Mouse (Mus musculus): Measurements from ENCODE around the gene Tmem127. TPM values are rescaled to one million over a fixed set of nuclear protein-coding genes. Genes with fewer than 3 reads are reported as not detected.

The Tmem127 gene
- total and polyA plus RNA-seq, 3 experiments: 11.5 to 15.8 (median 11.9) TPM

- DNase-seq (ENCODE audit: extremely low read depth): peak; percentile 77
These were observed 22.8 kb downstream of the Tmem127 start for GRCm38 (mm10) chr2:127270300-127271041.

GRCm38 (mm10) chr2:127271042-127271515 is 23.4 kb downstream of the Tmem127 start:
- dilution Hi-C loops (cut with MboI; ENCODE audit: extremely low pct_ligation_motif_present, extremely low pct_unique_long_range_greater_than_20kb, low sequenced_read_pairs) (no loop called here), in situ Hi-C loops (cut with MboI; ENCODE audit: low pct_ligation_motif_present, low pct_unique_long_range_greater_than_20kb, low sequenced_read_pairs) (no loop called here)
- H3K4me3 ChIP-seq (replicated peaks in 1 of 3; ENCODE audit: low read depth in 2 of 3, low read length in 2 of 3, poor library complexity in 1 of 3): peak overlapping the region; percentile 64 to 95 (median 94)
- H3K36me3 ChIP-seq (replicated peaks in 1 of 2; ENCODE audit: control insufficient read depth in 1 of 2, insufficient read depth in 1 of 2, low read length in 1 of 2): peaks cover 0 to 23% of the 10 kb centered on the region in 2 experiments
- H3K4me1 ChIP-seq (ENCODE audit: control insufficient read depth in 1 of 2, insufficient read depth in 2 of 2): peaks cover 3 to 42% of the 10 kb centered on the region in 2 experiments; a peak in 3 of 4 replicates
- TF ChIP-seq HCFC1 (IDR thresholded peaks at IDR 0.05; ENCODE audit: low read depth, low read length): 0 out of 2 replicates have a peak, but pooled peaks have one; percentile 21
- TF ChIP-seq SIN3A (IDR thresholded peaks at IDR 0.05; ENCODE audit: low read length): peak; percentile 64; the same call in 1 of the 2 replicates
- peak; percentile 50; the same call in 1 of the 2 replicates for TF ChIP-seq MXI1 (IDR thresholded peaks at IDR 0.05; ENCODE audit: low read depth, low read length)
- TF ChIP-seq MEF2A (IDR thresholded peaks at IDR 0.05; ENCODE audit: borderline replicate concordance, low read depth, low read length): peak; percentile 28; the same call in 1 of the 2 replicates
- no peak for TF ChIP-seq SMC3 (IDR thresholded peaks at IDR 0.05; ENCODE audit: low read depth, low read length)
- TF ChIP-seq NELFE (IDR thresholded peaks at IDR 0.05; ENCODE audit: low read depth, low read length): no peak
- DNase-seq (ENCODE audit: extremely low read depth): peak; percentile 39
- 0 out of 2 replicates have a peak overlapping the region, but pooled peaks have one; percentile 11 for H3K27ac ChIP-seq (ENCODE audit: insufficient read depth, low read depth)
- H3K9me3 ChIP-seq (replicated peaks; ENCODE audit: low read length): no peaks in the 10 kb centered on the region
- H3K79me2 ChIP-seq (replicated peaks; ENCODE audit: control insufficient read depth, extremely low read depth, insufficient read depth, poor library complexity, severe bottlenecking): peaks cover 46% of the 10 kb centered on the region
- peak overlapping the region; percentile 75 for H3K9ac ChIP-seq (ENCODE audit: insufficient read depth, low read depth)
- H3K4me2 ChIP-seq (ENCODE audit: insufficient read depth, low read depth, poor library complexity, severe bottlenecking): peak overlapping the region; percentile 95
- H3K27me3 ChIP-seq (replicated peaks): no peaks in the 10 kb centered on the region

More at GRCm38 (mm10) chr2:127270300-127271041, 22.8 kb downstream of the Tmem127 start:
- H3K4me3 ChIP-seq (replicated peaks in 1 of 3; ENCODE audit: low read depth in 2 of 3, low read length in 2 of 3, poor library complexity in 1 of 3): peak overlapping the region; percentile 89 to 95 (median 94)
- peak overlapping the region; percentile 78 for H3K27ac ChIP-seq (ENCODE audit: insufficient read depth, low read depth)
- peaks cover 41% of the 10 kb centered on the region for H3K79me2 ChIP-seq (replicated peaks; ENCODE audit: control insufficient read depth, extremely low read depth, insufficient read depth, poor library complexity, severe bottlenecking)
- H3K9ac ChIP-seq (ENCODE audit: insufficient read depth, low read depth): peak overlapping the region; percentile 75
- peaks cover 3 to 36% of the 10 kb centered on the region in 2 experiments; a peak in 3 of 4 replicates for H3K4me1 ChIP-seq (ENCODE audit: control insufficient read depth in 1 of 2, insufficient read depth in 2 of 2)
- H3K9me3 ChIP-seq (replicated peaks; ENCODE audit: low read length): no peaks in the 10 kb centered on the region
- peak overlapping the region; percentile 95; the same call in 1 of the 2 replicates for H3K4me2 ChIP-seq (ENCODE audit: insufficient read depth, low read depth, poor library complexity, severe bottlenecking)
- H3K27me3 ChIP-seq (replicated peaks): no peaks in the 10 kb centered on the region
- in situ Hi-C loops (cut with MboI; ENCODE audit: low pct_ligation_motif_present, low pct_unique_long_range_greater_than_20kb, low sequenced_read_pairs) (no loop called here), dilution Hi-C loops (cut with MboI; ENCODE audit: extremely low pct_ligation_motif_present, extremely low pct_unique_long_range_greater_than_20kb, low sequenced_read_pairs) (no loop called here)
- peaks cover 0 to 23% of the 10 kb centered on the region in 2 experiments for H3K36me3 ChIP-seq (replicated peaks in 1 of 2; ENCODE audit: control insufficient read depth in 1 of 2, insufficient read depth in 1 of 2, low read length in 1 of 2)
- TF ChIP-seq ETS1 (conservative IDR thresholded peaks at IDR 0.05; ENCODE audit: low read depth, low read length): no peak
- no peak for TF ChIP-seq JUND (conservative IDR thresholded peaks at IDR 0.05; ENCODE audit: low read depth, low read length)
- no peak; the same call in 1 of the 2 replicates for TF ChIP-seq HCFC1 (IDR thresholded peaks at IDR 0.05; ENCODE audit: low read depth, low read length)
- TF ChIP-seq MXI1 (IDR thresholded peaks at IDR 0.05; ENCODE audit: low read depth, low read length): no peak; the same call in 1 of the 2 replicates
- TF ChIP-seq BHLHE40 (IDR thresholded peaks at IDR 0.05; ENCODE audit: low read depth, low read length): no peak
- 0 out of 2 replicates have a peak, but pooled peaks have one; percentile 6 for TF ChIP-seq TBP (conservative IDR thresholded peaks at IDR 0.05; ENCODE audit: low read depth, low read length)
- no peak for TF ChIP-seq CTCF (conservative IDR thresholded peaks at IDR 0.05 in 1 of 2, IDR thresholded peaks at IDR 0.05 in 1 of 2; ENCODE audit: low read depth in 2 of 2, low read length in 2 of 2)
- no peak for TF ChIP-seq KAT2A (IDR thresholded peaks at IDR 0.05; ENCODE audit: insufficient replicate concordance, low read length)
- no peak for TF ChIP-seq RCOR1 (conservative IDR thresholded peaks at IDR 0.05; ENCODE audit: low read depth, low read length)
- TF ChIP-seq ZMIZ1 (IDR thresholded peaks at IDR 0.05; ENCODE audit: low read depth, low read length): peak; percentile 37; the same call in 1 of the 2 replicates
- TF ChIP-seq NRF1 (IDR thresholded peaks at IDR 0.05; ENCODE audit: low read depth, low read length): peak; percentile 90
- peak; percentile 65; the same call in 1 of the 2 replicates for TF ChIP-seq POLR2A (IDR thresholded peaks at IDR 0.05; ENCODE audit: low read depth, low read length)
- no peak for TF ChIP-seq GABPA (IDR thresholded peaks at IDR 0.05; ENCODE audit: insufficient replicate concordance, low read depth, low read length)
- TF ChIP-seq MAX (IDR thresholded peaks at IDR 0.05; ENCODE audit: low read length): no peak
- no peak for TF ChIP-seq PAX5 (IDR thresholded peaks at IDR 0.05; ENCODE audit: low read length)
- TF ChIP-seq ZC3H11A (IDR thresholded peaks at IDR 0.05; ENCODE audit: low read depth, low read length): no peak
- no peak for TF ChIP-seq ZNF384 (IDR thresholded peaks at IDR 0.05; ENCODE audit: low read depth, low read length)
- TF ChIP-seq USF1 (IDR thresholded peaks at IDR 0.05; ENCODE audit: low read depth, low read length): no peak
- TF ChIP-seq MYC (IDR thresholded peaks at IDR 0.05; ENCODE audit: low read depth, low read length): no peak
- no peak for TF ChIP-seq MAFK (IDR thresholded peaks at IDR 0.05; ENCODE audit: insufficient replicate concordance, low read length)
- TF ChIP-seq MAZ (IDR thresholded peaks at IDR 0.05; ENCODE audit: low read depth, low read length): no peak
- no peak for TF ChIP-seq USF2 (conservative IDR thresholded peaks at IDR 0.05; ENCODE audit: low read depth, low read length)
- no peak for TF ChIP-seq E2F4 (IDR thresholded peaks at IDR 0.05; ENCODE audit: insufficient replicate concordance, low read depth, low read length)
- no peak for TF ChIP-seq CHD2 (IDR thresholded peaks at IDR 0.05; ENCODE audit: low read length)
- no peak for TF ChIP-seq EP300 (IDR thresholded peaks at IDR 0.05; ENCODE audit: low read length)
- no peak for TF ChIP-seq ZKSCAN1 (IDR thresholded peaks at IDR 0.05; ENCODE audit: borderline replicate concordance, low read depth, low read length)
- TF ChIP-seq ELF1 (IDR thresholded peaks at IDR 0.05; ENCODE audit: low read depth, low read length): no peak
- TF ChIP-seq NELFE (IDR thresholded peaks at IDR 0.05; ENCODE audit: low read depth, low read length): peak; percentile 61
- TF ChIP-seq SMC3 (IDR thresholded peaks at IDR 0.05; ENCODE audit: low read depth, low read length): no peak
- TF ChIP-seq JUN (IDR thresholded peaks at IDR 0.05; ENCODE audit: insufficient read depth, low read depth, low read length): no peak
- TF ChIP-seq RAD21 (IDR thresholded peaks at IDR 0.05; ENCODE audit: low read depth, low read length): no peak
- peak; percentile 91 for TF ChIP-seq SIN3A (IDR thresholded peaks at IDR 0.05; ENCODE audit: low read length)
- no peak for TF ChIP-seq CHD1 (IDR thresholded peaks at IDR 0.05; ENCODE audit: low read depth, low read length)
- TF ChIP-seq IRF4 (IDR thresholded peaks at IDR 0.05; ENCODE audit: low read depth, low read length): no peak
- TF ChIP-seq POLR2AphosphoS2 (IDR thresholded peaks at IDR 0.05; ENCODE audit: low read depth, low read length): no peak
- no peak for TF ChIP-seq TCF12 (IDR thresholded peaks at IDR 0.05; ENCODE audit: low read depth, low read length)
- TF ChIP-seq MEF2A (IDR thresholded peaks at IDR 0.05; ENCODE audit: borderline replicate concordance, low read depth, low read length): no peak
- no peak for TF ChIP-seq UBTF (IDR thresholded peaks at IDR 0.05; ENCODE audit: low read depth, low read length)
